Mouse (Mus musculus): Measurements from ENCODE around the gene Selenop.

The Selenop gene

GRCm38 (mm10) chr15:3271216-3271615 lies 2.9 kb downstream of the Selenop start:
- DNase-seq: peak; percentile 36

- DNase-seq: no peak
These were observed 4.8 kb downstream of the Selenop start for GRCm38 (mm10) chr15:3273191-3273590.

- no peak for DNase-seq
These were observed 9.0 kb downstream of the Selenop start for GRCm38 (mm10) chr15:3277391-3277790.

- no peak for DNase-seq
These were observed 10.9 kb downstream of the Selenop start for GRCm38 (mm10) chr15:3279242-3279641.

- no peak for DNase-seq
These were observed 12.9 kb downstream of the Selenop start for GRCm38 (mm10) chr15:3281216-3281615.

- no peak for DNase-seq
These were observed 13.4 kb downstream of the Selenop start for GRCm38 (mm10) chr15:3281737-3282136.

GRCm38 (mm10) chr15:3286032-3286431 lies 17.7 kb downstream of the Selenop start:
- DNase-seq: no peak

GRCm38 (mm10) chr15:3290435-3290834 lies 22.1 kb downstream of the Selenop start:
- no peak for DNase-seq

GRCm38 (mm10) chr15:3293477-3293876 lies 25.1 kb downstream of the Selenop start:
- no peak for DNase-seq

GRCm38 (mm10) chr15:3295986-3296385 lies 27.6 kb downstream of the Selenop start:
- no peak for DNase-seq

- DNase-seq: no peak
These were observed 29.3 kb downstream of the Selenop start for GRCm38 (mm10) chr15:3297615-3298014.

- no peak for DNase-seq
These were observed 32.2 kb downstream of the Selenop start for GRCm38 (mm10) chr15:3300361-3301100.

GRCm38 (mm10) chr15:3303426-3303825 lies 35.1 kb downstream of the Selenop start, which contains the start of gene Ccdc152:
TSS of gene Ccdc152 (minus strand) at chr15:3303526.
- no peak for DNase-seq

GRCm38 (mm10) chr15:3309856-3310255 lies 41.5 kb downstream of the Selenop start:
- no peak for DNase-seq

- DNase-seq: peak; percentile 50
These were observed 44.6 kb downstream of the Selenop start for GRCm38 (mm10) chr15:3312937-3313336.

- no peak for DNase-seq
These were observed 48.3 kb downstream of the Selenop start for GRCm38 (mm10) chr15:3316617-3317016.

- no peak for DNase-seq
These were observed 51.6 kb downstream of the Selenop start for GRCm38 (mm10) chr15:3319929-3320328.

GRCm38 (mm10) chr15:3323041-3323440 lies 54.7 kb downstream of the Selenop start:
- DNase-seq: no peak

Data from kidney, postnatal 10 days (tissue).